Mouse (Mus musculus): ENCODE results near the gene Riox1. TPM values are rescaled to one million over a fixed set of nuclear protein-coding genes. Genes with fewer than 3 reads are reported as not detected.

The Riox1 gene
- 10 to 100 TPM; 24.4 to 39.3 TPM for polyA plus RNA-seq (2017; shearing (Covaris generic))

GRCm38 (mm10) chr12:83950493-83950839 lies at the start of gene Riox1:
Gene Riox1 (plus strand): TSS chr12:83950608.

DNA sequence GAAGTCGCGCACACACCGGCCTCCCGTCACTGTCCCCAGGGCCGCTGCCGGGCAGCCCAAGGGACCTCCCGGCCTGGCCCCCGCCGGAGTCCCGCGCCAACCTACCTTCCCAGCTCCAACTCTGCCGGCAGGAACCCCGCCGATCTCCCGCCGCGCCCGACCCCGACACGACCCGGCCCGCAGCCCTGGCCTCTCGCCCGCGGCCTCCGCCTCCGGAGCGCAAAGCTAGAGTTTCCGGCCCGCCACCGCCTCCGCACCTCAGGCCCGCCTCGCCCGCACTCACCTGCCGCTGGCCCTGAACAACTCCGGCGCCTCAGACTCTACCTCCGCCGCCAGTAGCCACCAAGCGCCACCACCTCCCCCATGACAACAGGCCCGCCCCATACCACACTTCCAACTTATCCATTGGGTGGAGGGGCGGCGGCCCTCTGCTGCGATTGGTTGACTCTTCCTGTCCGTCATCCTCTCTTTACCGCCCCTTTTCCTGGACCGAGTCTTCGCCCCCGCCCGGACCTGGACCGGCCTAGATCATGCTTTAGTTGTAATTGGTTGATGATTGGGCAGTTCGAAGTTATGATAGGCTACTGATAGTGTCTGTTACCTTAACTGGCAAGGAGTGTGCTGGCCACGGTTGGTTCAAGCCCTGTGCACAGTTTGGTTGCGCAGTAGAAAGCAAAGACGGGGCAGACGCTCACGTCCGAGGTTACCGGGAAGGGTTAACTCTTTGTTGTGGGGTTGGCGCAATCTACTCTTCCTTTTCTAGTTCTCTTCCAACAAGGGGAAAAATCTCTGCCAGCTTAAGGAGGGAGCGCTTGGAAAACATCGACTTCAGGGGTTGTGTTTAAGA lies 28.6 kb upstream of the Riox1 start, which contains the start of gene Numb:
TSS of gene Numb (minus strand) at position 400 of the 847 bp plus-strand sequence.

DNA sequence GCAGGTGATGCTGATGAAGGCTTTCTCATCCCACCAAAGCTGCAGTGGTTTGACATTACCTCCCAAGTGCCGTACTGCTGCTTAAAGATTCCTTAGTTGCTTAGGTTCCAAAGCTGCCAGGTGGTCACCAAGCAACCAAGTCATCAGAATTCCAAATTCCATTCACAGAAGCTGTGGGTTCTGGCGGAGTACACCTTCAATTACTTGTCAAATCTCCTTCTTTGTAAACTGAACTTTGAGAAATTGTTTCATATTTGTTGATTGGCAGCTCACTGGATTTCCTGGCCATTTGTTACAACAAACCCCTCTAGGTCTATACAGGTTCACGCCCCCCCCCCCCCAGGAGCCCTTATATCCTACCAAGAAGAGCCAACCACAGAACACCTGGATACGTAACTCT lies 34.3 kb downstream of the Riox1 start, which contains the start of gene Heatr4:
TSS of gene Heatr4 (minus strand) at position 101 of the 400 bp plus-strand sequence.

DNA sequence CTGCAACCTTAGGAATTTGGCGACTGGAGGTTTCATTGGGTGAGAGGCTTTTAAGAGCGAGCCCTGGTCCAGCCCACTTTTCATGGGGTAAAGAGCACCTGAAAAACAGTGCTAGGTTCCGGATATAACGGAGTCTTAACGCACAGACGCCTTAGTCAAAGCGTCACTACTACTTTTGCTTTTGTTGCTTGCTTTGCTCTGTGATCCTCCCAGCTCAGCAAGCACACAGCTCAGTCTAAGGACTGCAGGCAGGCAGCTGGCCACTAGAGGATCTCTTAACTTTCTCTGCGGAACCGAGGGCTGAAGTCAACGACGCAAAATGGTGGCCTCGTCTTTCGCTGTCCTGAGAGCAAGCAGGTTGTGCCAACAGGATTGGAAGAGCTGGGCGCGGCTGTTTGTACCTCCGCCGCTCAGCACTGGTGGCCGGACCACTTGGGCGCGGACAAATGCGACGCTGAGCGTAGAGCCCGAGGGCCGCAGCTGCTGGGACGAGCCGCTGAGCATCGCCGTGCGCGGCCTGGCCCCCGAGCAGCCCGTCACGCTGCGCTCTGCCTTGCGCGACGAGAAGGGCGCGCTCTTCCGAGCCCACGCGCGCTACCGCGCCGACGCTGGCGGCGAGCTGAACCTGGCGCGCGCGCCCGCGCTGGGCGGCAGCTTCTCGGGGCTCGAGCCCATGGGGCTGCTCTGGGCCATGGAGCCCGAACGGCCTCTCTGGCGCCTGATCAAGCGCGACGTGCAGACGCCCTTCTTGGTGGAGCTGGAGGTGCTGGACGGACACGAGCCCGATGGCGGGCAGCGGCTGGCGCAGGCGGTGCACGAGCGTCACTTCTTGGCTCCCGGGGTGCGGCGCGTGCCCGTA lies 37.4 kb downstream of the Riox1 start, which contains the start of gene Acot2:
TSS of gene Acot2 (plus strand) at position 279 of the 859 bp plus-strand sequence.

Other genes with a start within 250 kb of the Riox1 start
- gene Papln, start 187.0 kb upstream of the Riox1 start, polyA plus RNA-seq (2017; shearing (Covaris generic)): 1 to 10 TPM in 1 of 2 experiments, not detected in 1; 1.1 TPM
- gene Numb, start 28.7 kb upstream of the Riox1 start, polyA plus RNA-seq (2017; shearing (Covaris generic)): 10 to 100 TPM; 39.0 to 44.4 TPM
- under 1 TPM in 1 of 2 experiments, not detected in 1; 0.51 TPM for gene Heatr4, start 34.2 kb downstream of the Riox1 start, polyA plus RNA-seq (2017; shearing (Covaris generic))
- 1 to 10 TPM; 5.2 to 6.3 TPM for gene Acot2, start 37.3 kb downstream of the Riox1 start, polyA plus RNA-seq (2017; shearing (Covaris generic))
- gene Acot1, start 58.9 kb downstream of the Riox1 start, polyA plus RNA-seq (2017; shearing (Covaris generic)): 1 to 10 TPM in 1 of 2 experiments, under 1 TPM in 1; 0.51 to 2.5 TPM
- gene Acot4, start 87.8 kb downstream of the Riox1 start, polyA plus RNA-seq (2017; shearing (Covaris generic)): 1 to 10 TPM; 1.0 to 3.0 TPM
- gene Gm49366, start 88.3 kb downstream of the Riox1 start, polyA plus RNA-seq (2017; shearing (Covaris generic)): not detected
- gene Acot3, start 101.5 kb downstream of the Riox1 start, polyA plus RNA-seq (2017; shearing (Covaris generic)): under 1 TPM; 0.16 to 0.36 TPM
- not detected for gene Acot5, start 118.7 kb downstream of the Riox1 start, polyA plus RNA-seq (2017; shearing (Covaris generic))
- gene Acot6, start 150.0 kb downstream of the Riox1 start, polyA plus RNA-seq (2017; shearing (Covaris generic)): 1 to 10 TPM; 1.9 to 2.1 TPM
- gene Dnal1, start 163.8 kb downstream of the Riox1 start, polyA plus RNA-seq (2017; shearing (Covaris generic)): under 1 TPM; 0.31 to 0.78 TPM
- gene Pnma1, start 197.9 kb downstream of the Riox1 start, polyA plus RNA-seq (2017; shearing (Covaris generic)): under 1 TPM in 1 of 2 experiments, not detected in 1; 0.17 TPM

Data from inflammation-experienced regulatory T-cells (primary cell).